Mouse (Mus musculus): ENCODE measurements around the gene Cd9.

The Cd9 gene

DNA sequence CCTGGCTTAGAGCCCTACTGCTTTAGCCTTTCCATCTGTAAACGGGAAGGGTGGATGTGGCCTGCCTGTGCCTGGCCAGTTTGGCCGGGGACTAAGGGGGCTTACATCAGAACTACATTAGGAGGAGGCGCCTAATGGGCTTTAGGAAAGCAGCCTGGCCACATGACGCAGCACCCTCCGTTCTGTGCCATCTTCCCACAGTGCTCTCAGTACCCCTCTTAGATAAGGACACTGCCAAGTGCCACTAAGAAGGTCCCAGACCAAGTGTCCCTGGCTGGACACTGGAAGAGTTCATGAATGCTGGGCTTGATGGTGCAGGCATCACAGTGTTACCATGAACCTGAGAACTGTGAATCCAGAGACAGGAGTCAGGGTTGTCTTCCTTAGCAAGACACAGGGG lies 20.7 kb downstream of the Cd9 start:
- no peak for DNase-seq

DNA sequence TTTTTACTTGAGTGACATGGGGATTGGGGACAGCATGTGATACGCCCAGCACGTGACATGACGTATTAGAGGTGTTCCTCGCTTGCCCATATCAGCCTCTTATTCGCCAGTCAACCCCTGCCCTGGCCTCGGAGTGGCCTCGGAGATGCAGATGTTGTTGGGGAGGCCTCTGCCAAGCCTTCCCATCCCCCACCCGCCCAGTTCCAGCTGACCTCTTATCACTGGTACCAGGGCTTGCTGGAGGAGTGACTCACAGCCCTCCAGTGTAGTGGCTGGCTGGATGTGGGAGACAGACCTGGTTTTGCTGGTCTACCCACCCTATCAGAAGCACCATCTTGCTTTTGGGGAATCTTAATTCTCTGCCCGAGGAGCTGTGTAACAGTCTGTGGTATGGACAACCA lies 21.3 kb downstream of the Cd9 start:
- DNase-seq: no peak

DNA sequence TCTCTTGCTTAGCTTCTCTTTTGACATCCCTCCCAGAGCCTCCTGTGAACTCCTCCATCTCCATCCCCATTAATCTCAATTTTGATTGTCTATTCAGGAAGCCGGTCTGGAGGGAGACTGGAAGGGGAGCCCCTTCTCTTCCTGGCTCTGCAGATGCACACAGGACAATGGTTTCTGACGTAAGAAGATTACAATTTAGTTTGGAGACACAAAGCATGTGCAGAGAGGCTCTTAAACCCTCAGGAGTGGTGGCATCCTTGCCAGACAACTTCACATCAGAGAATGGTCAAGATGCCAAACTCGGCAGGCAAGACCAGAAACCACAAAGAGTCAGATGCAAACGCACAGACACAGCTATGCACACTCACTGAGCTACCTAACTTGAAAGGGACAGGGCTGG lies 22.7 kb downstream of the Cd9 start:
- DNase-seq: no peak

DNA sequence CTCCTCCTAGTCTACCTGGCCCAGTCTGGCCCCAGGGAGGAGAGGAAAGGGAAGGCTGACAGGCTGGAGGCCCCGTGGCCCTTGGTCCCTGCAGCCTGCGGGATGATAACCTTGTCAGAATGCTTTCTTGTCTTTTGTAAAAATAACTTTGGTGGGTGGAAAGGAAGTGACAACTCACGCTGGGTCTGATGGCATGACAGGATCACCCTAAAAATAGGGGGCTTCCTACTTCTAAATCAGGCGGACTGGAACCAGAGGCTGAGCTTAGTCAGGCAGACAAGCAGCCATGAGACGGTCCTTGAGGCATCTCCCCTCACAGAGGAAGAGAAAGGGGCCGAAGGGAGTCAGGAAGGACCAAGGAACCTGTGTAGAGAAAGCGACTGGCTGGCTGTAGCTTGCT lies 23.3 kb downstream of the Cd9 start:
- no peak for DNase-seq

DNA sequence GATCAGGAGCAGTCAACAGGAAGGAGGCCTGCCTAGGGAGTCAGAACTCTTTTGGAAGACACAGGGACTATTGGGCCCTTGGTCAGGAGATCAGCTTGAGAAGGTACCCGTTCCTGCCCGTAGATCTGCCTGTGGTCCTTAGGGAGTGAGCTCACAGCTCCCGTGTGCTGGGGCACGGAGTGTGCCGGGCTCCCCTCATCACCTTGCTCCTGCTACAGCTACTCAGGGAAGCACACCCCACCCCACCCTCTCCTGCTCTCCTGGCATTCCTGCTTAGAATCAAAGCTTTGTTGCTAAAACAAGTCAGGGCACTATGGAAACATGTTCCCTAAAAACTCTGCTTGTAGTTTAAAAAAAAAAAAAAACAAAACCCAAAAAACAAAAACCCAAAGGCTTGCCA lies 24.0 kb downstream of the Cd9 start:
- no peak for DNase-seq

DNA sequence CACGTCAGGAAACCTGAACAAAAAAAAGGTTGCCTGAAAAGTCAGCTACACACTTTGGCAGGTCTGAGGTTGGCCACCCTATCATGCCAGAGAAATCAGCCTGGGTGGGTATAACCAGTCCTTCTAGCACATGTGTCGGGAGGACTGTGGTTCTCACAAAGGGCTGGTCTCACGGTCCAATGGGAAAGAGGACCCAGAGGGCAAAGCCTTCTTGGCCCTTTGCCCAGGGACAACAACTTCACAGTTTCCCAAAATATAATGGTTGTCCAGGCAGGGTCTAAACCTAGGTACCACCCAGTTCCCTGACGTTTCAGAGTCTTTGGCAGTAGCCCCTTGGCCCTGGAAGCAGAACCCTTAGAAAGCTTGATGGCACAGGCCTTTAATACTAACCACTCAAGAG lies 25.4 kb downstream of the Cd9 start:
- DNase-seq: no peak

DNA sequence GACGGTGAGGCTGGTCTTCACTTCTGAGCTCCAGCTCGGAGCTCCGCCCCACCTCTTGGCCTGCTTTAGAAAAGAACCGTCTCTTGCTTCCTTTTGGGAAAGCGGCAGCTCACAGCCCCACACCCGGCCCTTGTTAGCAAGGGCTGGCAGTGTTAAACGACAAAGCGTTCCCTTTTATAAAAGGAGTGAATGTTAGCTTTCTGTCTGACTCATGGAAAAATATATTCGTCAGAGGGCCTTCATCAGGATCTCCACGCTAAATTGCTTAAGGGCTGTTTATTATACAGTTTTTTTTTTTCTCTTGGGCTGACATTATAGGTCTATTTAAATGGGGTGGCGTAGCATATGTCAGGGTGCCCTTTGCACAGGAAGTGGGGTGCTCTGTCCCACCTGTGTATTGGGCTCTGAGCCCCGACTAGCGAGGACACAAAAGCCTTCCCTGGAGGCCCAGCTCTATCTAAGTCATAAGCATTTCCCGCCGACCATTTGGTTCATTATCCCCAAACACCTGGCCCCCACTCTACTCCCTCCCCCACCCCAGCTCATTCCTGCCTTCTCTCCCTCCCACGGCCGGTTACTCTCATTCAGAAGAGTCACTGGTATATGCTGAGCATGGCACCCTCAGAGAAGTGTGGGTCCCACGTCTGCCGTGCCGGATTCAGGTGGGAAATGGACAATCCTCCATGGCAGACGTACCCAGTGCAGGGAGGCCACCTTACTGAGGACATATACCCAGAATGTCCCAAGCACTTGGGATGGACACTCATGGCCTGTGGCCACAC lies 26.2 kb downstream of the Cd9 start:
- DNase-seq: no peak

DNA sequence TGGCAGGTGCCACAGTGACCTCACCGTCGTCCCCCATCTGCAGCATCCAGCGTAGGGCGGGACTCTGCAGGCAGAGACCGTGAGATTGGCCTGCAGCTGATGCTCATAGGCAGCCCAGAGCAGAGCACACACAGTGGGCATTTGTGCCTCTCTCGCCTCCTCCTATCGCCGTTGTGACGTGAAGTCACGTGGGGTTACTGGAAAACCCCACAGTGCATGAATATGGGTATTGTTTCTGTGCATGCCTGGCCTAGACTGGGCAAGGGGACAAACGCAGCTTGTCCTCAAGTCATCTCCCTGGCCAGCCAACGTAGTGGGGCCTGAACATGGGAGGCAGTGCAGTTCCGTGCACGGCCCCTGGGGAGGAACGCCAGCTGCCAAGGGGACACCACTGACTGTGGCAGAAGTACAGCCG lies 27.3 kb downstream of the Cd9 start:
- DNase-seq: peak; percentile 56

DNA sequence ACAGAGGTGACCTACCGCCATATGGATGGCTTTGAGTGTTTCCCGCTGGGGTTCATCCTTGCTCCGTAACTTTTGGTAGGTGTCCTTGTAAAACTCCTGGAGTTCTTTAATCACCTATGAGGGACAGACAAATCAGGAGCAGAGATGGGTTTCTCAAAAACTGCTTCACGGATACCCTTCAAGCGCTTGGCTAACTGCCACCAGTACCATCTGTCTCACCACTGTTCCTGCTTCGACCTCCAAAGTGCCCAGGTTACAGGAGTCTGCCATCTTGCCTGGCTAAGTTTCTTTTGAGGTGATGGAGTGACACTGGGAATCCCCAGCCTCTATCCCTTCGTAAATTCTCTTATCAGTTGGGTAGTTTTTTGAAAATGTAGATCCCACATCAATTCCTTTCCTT lies 32.3 kb downstream of the Cd9 start:
- DNase-seq: no peak

DNA sequence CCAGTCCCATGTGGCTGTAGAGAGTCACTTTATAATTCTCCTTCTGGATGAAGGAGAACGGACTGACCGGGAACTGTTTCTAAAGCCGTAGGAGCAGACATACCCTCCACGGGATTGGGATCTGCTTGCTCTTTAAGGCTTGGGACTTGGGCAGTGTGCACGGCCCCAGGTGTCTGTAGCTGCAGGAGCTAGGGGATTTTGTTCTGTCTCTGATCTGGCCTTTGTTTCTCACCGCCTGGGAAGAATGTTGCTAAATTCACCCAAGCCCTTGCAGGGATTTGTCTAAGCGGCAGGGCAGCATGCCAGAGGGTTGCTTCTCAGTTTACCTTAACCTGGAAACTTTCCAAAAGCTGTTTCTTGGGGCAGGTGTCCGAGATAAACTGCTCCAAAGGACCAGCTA lies 32.8 kb downstream of the Cd9 start:
- DNase-seq: no peak

DNA sequence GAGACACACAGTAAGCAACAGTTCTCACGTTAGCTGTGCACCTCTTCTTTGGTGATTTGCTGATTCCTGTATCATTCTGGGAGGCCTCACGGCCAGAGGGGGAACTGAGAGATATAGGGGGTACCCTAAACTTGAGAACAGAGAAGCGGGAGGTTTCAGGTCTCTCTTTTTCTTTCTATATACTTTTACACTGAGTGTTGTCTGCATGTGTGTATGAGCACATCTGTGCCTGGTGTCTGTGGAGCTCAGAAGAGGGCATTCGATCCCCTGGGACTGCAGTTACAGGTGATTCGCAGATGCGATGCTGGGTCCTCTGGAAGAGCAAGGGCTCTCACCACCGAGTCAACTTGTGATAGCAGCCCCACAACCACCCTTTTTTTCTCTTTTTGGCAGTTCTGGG lies 33.3 kb downstream of the Cd9 start:
- no peak for DNase-seq

DNA sequence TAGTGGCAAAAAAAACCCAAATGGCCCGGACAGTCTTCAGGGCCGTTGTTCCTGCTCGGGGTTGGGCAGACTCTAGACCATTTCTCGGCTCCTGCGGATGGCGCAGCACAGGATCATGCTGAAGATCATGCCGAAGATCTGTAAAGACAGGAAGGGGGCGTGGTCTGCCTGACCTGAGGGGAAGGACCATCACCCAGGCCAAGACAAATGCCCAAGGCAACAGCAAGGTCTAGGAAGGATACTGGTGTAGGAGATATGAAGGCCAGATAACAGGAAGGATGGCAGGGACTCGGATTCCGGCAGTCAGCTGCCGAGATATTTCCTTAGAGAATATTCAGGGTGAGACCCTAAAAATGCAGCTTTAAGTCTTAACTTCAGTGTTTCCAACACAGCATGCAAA lies 34.0 kb downstream of the Cd9 start:
- no peak for DNase-seq

DNA sequence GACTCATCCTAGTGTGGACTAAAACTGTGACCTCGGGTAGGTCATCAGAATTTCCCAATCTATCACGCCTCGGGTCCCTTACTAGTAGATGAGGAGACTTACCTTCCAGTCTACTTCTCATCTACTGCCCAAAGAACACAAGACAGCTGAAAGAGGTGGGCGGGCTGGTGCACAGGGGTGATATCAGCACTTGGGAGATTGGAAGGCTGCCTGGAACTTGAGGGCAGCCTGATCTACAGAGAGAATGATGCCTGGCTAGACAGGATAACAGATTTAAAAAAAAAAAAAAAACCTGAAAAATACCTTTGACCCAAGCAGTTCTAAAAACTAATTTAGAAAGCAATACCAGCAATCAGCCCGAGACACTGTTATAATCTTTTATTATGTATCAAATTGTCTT lies 34.7 kb downstream of the Cd9 start:
- DNase-seq: no peak

DNA sequence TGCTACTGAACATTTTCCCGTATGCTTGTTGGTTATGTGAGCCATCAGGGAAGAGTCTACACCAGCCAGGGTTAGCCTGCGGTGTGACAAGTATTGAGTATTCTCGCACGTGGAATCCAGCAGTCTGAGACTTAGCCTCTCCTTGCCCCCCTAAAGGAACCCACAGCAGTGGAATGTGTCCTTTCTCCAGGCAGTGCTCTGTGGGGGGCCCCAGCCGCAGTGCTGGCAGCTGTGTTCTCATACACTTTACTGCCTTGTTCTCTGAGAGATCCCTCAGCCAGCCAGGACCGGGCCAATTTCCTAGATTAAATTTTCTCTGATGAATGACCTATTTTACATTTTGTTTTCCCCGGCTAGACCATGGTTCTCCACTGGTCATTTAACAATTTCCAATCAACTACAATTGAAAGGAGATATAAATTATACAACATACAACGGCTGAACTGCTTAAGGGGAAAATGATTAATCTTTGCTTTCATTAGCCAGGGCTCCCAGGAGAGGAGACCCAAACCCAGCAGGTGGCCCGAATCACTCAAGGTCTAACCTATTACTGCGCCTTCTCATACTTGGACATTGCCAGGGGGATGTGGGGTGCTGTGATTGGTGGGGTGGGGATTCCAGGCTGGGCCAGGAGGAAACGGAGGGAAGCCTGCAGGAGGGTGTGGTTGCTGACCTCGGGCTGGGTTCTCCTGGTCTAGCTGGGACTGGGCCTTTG lies 38.6 kb downstream of the Cd9 start:
- DNase-seq: no peak

DNA sequence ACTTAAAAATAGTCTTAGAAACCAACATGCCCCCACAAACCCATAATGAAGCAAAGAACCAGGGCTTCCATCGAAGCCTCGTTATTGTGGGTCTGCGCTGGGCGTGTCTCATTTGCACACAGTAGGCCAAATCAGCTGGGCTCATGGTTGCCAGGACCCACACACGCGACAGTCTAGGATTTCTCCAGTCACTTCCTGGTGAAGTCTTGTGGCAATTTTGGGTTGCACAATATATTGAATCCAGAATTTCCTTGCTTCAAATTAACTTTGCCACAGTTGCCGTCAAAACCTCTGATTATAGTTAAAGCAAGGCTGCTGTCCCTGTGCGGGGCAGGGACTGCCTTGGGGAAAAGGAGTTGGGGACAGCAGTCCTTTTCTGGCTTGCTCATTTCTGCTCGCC lies 39.9 kb downstream of the Cd9 start:
- no peak for DNase-seq

DNA sequence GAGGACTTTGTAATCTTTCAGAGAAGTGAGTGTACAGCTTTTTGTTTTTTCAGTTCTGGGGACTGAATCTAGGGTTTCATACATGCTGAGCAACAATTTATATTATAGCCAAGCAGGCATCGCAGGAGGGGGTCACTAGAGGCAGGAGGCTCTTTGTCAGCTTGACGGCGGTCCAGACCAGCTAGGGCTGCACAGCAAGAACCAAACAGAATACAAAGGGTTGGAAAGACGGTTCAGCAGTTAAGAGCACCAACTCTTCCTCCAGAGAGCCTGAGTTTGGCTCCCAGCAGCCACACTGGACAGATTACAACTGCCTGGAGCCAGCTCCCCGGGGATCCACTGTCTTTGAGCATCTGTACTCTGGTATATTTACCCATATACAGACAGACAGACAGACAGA lies 40.3 kb downstream of the Cd9 start:
- DNase-seq: no peak

DNA sequence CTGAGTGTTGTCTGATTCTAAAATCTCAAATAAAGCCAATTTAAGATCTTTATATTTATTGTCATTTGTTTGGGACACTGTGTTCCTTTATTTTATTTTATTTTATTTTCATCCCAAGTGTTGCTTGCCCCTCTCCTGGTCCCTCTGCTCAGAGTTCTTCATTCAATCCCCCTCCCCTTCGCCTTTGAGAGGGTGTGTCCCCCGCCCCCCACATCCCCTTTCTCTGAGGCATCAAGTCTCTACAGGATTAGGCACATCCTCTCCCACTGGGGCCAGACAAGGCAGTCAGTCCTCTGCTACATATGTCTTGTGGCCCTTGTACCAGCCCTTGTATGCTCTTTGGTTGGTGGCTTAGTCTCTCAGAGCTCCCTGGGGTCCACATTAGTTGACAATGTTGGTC lies 46.9 kb downstream of the Cd9 start:
- no peak for DNase-seq

DNA sequence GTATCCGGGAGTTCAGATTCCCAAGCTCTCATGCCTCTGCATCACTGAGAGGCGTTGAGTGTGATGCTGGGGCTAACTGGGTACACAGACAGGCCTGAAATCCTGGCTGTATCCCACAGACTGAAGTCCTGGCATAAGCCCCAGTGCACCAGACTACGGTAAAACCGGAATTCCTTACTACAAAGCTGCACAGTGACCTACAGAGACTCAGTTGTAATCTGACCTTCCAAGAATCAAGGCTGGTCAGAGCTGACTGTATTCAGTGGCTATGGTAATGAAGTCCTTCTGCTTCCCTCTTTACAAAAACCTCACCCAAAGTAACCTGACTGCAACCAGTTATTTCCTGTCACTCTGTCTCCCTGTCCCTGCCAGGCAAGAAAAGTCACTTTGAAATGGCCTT lies 47.4 kb downstream of the Cd9 start:
- no peak for DNase-seq

DNA sequence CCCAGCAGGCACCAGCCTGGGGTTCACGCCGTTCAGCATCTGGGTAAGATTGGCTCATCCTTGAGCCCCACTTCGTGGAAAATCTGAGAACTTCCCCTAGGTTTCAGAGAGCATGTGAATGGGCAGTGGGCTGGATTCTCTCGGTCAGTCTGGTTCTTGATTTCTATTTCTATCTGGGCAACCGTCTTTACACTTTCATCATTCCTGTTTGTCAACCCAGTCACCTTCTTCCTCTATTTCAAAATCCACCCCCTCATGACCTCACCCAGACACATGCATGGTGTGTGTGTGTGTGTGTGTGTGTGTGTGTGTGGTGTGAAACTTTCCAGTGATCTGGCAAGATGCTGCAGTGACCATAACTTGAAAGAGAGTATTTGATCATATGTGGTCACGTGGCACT lies 49.2 kb downstream of the Cd9 start:
- DNase-seq: no peak

DNA sequence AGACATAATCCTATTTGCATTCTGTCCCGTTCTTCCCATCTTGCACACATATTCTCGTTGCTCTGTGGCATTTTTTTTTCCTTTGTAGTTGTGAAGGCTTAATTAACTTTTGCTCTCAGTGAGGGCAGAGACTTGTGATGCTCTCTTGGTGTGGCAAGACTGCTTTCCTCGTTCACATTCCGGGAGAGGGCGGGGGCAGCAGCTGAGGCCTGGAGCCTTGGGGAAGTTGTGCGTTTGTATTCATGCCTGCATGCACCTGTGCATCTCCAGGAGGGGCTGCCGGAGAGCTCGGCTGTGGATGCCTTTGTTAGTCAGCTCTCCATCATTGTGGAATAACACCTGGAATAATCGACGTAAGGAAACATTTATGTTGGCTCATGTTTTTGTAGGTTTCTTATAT lies 52.0 kb downstream of the Cd9 start:
- no peak for DNase-seq

DNA sequence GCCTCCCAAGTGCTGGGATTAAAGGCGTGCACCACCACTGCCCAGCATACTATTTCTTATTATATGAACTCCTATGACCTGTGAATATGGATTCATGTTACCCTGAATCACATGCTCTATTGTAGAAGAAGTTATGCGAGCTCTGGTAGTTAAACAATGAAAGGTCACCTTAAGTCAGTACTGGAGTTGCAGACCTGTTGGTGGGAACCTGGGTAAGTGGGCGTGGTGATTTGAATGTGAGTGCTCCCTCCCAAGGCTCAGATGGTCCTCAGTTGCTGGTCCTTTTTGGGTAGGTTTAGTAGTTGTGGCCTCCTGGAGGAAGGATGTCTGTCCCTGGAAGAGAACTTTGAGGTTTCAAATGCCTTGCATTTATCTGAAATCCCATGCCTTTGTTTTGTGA lies 57.8 kb downstream of the Cd9 start:
- no peak for DNase-seq

DNA sequence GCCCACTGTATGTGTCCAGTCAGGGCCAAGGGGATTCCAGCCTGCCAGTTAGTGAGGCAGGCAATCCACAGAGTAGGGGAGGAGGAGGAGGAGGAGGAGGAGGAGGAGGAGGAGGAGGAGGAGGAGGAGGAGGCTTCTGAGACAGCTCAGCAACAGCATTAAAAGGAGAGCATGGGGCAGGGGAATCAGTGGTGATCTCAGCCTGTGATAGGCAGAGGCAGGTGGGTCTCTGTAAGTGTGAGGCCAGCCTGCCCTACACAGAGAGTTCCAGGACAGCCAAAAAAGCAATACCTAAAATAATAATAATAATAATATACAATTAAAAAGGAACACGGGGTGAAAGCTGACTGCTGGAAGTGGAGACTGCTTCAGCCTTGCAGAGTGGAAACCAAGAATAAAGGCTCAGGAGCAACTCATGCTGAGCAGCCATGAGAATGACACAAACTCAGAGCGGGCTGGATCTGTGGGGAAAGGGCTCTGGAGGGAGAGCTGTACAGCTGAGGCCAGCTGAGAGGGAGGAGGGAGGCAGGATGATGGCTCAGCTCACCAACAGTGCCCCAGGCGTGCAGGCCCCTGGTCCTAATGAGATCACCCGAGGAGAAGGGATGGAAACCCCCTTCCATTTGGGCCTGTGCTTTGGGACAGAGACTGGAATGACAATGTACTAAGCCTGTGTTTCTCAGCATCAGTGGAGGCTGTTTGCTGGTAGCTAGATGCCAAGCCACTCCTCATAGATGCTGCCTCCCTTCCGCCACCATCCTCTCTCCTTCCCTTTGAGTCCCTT lies 59.7 kb downstream of the Cd9 start:
- DNase-seq: no peak

DNA sequence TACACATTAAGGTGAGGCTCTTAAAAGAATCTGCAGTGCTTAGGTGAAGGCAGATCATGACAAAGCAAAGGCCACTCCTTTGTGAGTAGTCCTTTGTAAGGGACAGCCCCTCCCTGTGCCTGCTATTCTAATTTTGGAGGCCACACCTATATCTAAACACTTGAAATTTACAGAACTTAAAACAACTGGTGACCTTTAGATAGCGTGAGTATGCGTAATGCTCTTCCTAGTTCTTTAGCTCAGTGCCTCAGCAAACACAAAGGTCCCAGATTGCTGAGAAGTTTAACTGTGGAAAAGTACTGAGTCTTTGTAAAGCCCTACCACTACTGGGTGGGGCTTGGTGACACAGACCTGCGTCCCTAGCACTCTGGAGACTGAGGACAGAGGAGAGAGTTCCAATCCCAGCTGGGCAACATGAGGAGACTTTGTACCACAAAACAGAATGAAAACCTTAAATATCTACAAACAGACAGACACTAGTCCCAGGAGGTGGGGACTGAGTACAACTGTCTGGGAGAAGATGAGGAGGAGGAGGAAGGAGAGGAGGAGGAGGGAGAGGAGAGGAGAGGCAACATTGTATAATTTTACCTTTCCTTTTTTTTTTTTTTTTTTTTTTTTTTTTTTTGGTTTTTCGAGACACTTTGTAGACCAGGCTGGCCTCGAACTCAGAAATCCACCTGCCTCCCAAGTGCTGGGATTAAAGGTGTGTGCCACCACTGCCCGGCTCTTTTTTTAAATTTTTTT lies 60.7 kb downstream of the Cd9 start:
- DNase-seq: no peak
